Mouse (Mus musculus) lung, postnatal 0 days (tissue): ENCODE results near the gene Rho. TPM values are rescaled to one million over a fixed set of nuclear protein-coding genes. Genes with fewer than 3 reads are reported as not detected.
A peak's percentile ranks its signal among the peaks of the same experiment; 100 is the strongest.

Source experiments
- ATAC-seq: fragments of 200-750 bp; cut with Nextera tagmentation; 2 replicates; pipeline ENCODE4 v1.8.0; 2017; ENCODE audit warnings: moderate library complexity
- DNase-seq: peaks from one replicate; pipeline ENCODE4 v3.0.0-alpha.2; 2016; ENCODE audit warnings: low spot score
- H3K27ac ChIP-seq: fragments of 300-500 bp; sonication (generic); 2 replicates; pipeline ENCODE4 v1.5.1; 2014; ENCODE audit warnings: antibody characterized with exemption, mild to moderate bottlenecking, low read length, mixed read lengths
- H3K27me3 ChIP-seq: fragments of 300-500 bp; sonication (generic); replicated peaks from 2 replicates; pipeline ENCODE4 v1.6.1; 2014; ENCODE audit warnings: low read length, mixed read lengths; ENCODE audit not compliant: insufficient read depth
- H3K36me3 ChIP-seq: fragments of 300-500 bp; sonication (generic); 2 replicates; pipeline ENCODE4 v1.6.1; 2014; ENCODE audit warnings: low read length, mixed read lengths; ENCODE audit not compliant: insufficient read depth
- H3K4me1 ChIP-seq: fragments of 300-500 bp; sonication (generic); 2 replicates; pipeline ENCODE4 v1.6.1; 2014; ENCODE audit warnings: antibody characterized with exemption, low read depth, low read length, mixed read lengths; ENCODE audit not compliant: insufficient read depth
- H3K4me2 ChIP-seq: fragments of 300-500 bp; sonication (generic); replicated peaks from 2 replicates; pipeline ENCODE4 v1.6.1; 2014; ENCODE audit warnings: low read depth, mild to moderate bottlenecking, low read length, moderate library complexity, mixed read lengths
- H3K4me3 ChIP-seq: fragments of 300-500 bp; sonication (generic); 2 replicates; pipeline ENCODE4 v1.5.1; 2014; ENCODE audit warnings: low read depth, low read length
- H3K9ac ChIP-seq: fragments of 300-500 bp; sonication (generic); replicated peaks from 2 replicates; pipeline ENCODE4 v1.6.1; 2014; ENCODE audit warnings: low read depth, mild to moderate bottlenecking
- H3K9me3 ChIP-seq: fragments of 300-500 bp; sonication (generic); 2 replicates; pipeline ENCODE4 v1.6.1; 2016; ENCODE audit warnings: low read length, mixed read lengths
- CTCF ChIP-seq: IDR thresholded peaks from 2 replicates; pipeline ENCODE4 v1.5.1; 2016; ENCODE audit warnings: antibody characterized with exemption, mild to moderate bottlenecking
- EP300 ChIP-seq: IDR thresholded peaks from 2 replicates; pipeline ENCODE4 v1.6.1; 2016; ENCODE audit warnings: antibody characterized with exemption, mild to moderate bottlenecking, control low read depth
- WGBS: fragments of 180-500 bp; shearing (Covaris S2); extraction: QIAGEN DNeasy Blood & Tissue Kit; methylation state at CpG from one replicate; pipeline ENCODE4 v1.1.7; 2014; 5-methylcytosine and 5-hydroxymethylcytosine counted together
- polyA plus RNA-seq: library from polyadenylated mRNA; unstranded; fragments of >200 nt; fragmentation: Nextera tagmentation; extraction: Ambion mirVana; gene quantifications from 2 replicates; pipeline ENCODE4 v1.2.1, GENCODE M21; 2015

Rho gene
- polyA plus RNA-seq, 1 experiment from 2014 or later = 0.04 TPM

DNA sequence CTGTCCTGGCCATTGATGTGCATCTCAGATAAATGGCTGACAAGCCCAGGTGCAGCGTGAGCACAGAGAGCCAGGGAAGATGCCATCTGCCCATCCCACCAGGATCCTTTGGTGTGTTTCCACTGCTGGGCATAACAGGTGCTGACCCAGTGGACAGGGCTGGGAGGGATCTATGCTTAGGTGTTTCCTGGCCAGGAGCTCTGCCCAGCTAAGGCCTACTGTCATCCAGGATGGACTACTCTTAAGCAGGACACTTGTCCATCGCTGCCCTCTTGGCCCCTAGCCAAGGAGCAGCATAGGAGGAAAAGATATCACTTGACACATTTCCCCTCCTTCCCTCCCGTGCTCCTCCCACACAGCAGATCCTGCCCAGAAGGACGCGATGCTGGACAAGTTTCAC is 14.9 kb upstream of the Rho start:
- ATAC-seq (no peak), DNase-seq (no peak)
- Histone ChIP-seq H3K4me2 (no peak overlapping the region), H3K27me3 (no peaks in the 10 kb centered on the region), H3K27ac (no peak overlapping the region), H3K9me3 (no peaks in the 10 kb centered on the region), H3K4me3 (no peak overlapping the region), H3K4me1 (no peaks in the 10 kb centered on the region), H3K36me3 (no peaks in the 10 kb centered on the region), H3K9ac (no peak overlapping the region)
- WGBS = 66% methylated on average over 5 of the region's 5 CpGs
- no peak for TF ChIP-seq CTCF
- no peak for TF ChIP-seq EP300

DNA sequence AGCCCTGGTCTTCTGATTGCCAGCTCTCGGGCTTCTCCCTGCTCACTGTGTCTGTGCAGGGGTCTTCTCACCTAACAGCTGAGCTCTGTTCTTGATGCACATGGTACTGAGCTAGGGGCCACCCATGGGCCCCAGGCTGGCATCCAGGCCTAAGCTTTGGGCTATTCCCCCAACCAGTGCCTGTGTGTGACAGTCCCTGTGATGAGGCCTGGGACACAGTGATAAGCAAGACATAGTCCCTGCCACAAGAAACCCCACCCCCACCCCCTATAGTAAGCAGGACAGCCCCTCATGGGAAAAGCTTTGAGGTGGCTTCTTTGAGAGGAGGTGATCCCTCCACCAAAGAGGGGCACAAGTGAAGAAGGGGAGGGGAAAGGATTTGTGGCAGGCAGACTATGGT is 12.9 kb upstream of the Rho start:
- DNase-seq (no peak), ATAC-seq (no peak)
- WGBS = 86% methylated on average over 1 of the region's 1 CpGs
- Histone ChIP-seq H3K4me3 (no peak overlapping the region), H3K27me3 (no peaks in the 10 kb centered on the region), H3K4me1 (no peaks in the 10 kb centered on the region), H3K9me3 (no peaks in the 10 kb centered on the region), H3K4me2 (no peak overlapping the region), H3K36me3 (no peaks in the 10 kb centered on the region), H3K9ac (no peak overlapping the region), H3K27ac (no peak overlapping the region)
- no peak for TF ChIP-seq EP300
- no peak for TF ChIP-seq CTCF

DNA sequence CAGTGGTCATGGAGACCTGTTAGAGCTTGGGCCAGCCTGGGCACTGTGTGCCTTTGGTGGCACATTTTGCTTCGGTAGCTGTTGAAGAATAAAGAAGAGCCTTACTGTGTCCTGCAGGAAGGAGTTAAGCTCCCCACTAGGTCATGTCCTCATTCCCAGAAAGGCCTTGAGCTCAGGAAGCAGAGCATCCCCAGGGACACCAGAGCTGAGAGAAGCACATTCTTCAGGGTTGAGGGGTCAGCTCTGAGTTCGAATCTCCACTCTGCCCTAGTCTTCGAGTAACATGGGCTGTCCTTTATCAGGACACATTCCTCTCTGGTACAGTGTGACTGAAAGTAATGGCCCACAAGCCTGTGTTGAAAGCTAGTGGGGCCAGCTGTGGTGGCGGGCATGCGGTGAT is 11.7 kb upstream of the Rho start:
- Histone ChIP-seq H3K9me3 (no peaks in the 10 kb centered on the region), H3K4me1 (peaks cover 4% of the 10 kb centered on the region; the same call in 1 of the 2 replicates), H3K4me2 (no peak overlapping the region), H3K9ac (no peak overlapping the region), H3K36me3 (no peaks in the 10 kb centered on the region), H3K27me3 (no peaks in the 10 kb centered on the region), H3K27ac (no peak overlapping the region), H3K4me3 (no peak overlapping the region)
- ATAC-seq = no peak
- no peak for TF ChIP-seq CTCF
- TF ChIP-seq EP300 = no peak
- 89% methylated on average over 5 of the region's 5 CpGs for WGBS
- no peak for DNase-seq

DNA sequence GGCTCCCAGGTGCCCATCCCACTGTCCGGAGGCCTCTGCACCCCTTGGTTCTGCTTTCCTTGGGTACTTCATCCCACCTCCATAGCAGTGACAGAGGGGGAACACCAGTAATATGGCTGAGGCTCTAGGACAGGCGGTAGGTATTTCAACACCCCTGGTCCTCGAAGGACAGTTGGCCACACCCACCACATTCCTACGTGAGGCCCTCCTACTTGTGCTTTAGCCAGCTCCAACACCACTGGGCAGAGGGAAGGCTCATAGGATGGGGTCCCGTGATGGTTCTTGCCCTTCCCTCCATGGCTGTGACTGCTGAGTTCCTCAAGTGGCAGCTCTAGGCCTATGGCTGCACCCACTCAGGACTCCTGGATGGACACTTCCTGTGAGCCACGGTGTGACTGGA is 6.7 kb upstream of the Rho start:
- Histone ChIP-seq H3K36me3 (no peaks in the 10 kb centered on the region), H3K4me2 (no peak overlapping the region), H3K9me3 (no peaks in the 10 kb centered on the region), H3K27ac (no peak overlapping the region), H3K4me1 (peaks cover 10% of the 10 kb centered on the region; the same call in 1 of the 2 replicates), H3K9ac (no peak overlapping the region), H3K4me3 (no peak overlapping the region), H3K27me3 (no peaks in the 10 kb centered on the region)
- DNase-seq (peak; percentile 86), ATAC-seq (peak; percentile 83)
- TF ChIP-seq CTCF = no peak
- no peak for TF ChIP-seq EP300
- 31% methylated on average over 6 of the region's 6 CpGs for WGBS

DNA sequence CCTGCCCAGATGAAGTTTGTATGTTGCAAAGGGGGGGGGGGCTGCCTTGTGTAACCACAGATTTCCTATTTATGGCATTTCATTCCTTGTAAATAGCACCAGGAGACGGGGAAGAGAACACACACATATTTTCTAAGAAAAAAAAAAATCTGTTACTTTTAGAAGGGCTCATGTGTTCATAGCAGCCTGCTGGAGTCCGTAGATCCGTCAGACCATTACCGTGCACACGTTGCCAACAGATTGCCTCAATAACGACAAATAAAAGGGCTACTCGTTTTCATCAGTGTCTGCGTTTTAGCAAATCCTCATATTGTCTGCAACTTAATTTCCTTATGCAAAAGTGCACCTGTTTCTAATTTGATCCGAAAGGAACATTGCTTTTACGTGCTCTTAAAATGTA is 5.1 kb upstream of the Rho start:
- WGBS = 67% methylated on average over 10 of the region's 10 CpGs
- H3K9me3 ChIP-seq = no peaks in the 10 kb centered on the region

DNA sequence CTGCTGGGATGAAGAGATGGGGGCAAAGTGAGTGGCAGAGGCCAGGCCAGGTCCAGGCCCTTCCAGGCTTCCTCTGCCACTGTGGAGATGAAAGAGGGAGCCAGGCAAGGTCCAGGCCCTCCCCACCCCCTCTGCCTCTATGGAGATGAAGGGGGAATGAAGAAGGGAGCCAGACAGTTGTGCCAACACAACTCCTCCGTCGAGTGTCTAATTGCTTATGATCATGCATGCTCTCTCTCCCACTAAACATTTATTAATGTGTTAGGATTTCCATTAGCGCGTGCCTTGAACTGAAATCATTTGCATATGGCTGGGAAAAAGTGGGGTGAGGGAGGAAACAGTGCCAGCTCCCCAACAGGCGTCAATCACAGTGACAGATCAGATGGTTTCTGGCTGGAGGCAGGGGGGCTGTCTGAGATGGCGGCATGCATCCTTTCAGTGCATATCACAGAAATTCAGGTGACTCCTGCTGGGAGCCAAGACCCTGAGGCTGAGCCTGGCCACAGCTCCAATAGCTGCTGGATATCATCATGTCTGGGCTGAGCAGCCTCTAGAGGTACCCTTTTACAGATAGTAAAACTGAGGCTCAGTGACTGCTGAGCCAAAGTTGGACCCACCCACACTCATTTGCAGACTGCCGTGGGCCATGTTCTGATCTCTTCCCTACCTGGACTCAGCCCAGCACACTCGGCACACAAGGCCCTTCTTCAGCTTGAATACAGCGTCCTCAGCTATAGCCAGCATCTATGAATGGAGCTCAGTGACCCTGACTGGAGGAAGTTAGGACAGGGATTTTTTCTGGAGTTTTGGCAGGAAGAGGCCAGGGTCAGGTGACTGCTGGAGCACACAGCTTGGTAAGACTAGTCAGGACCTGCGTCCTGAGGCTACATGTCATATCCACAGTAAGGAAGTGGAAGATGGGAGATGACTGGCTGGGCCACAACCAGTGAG is 4.0 kb upstream of the Rho start:
- no peak overlapping the region for H3K27ac ChIP-seq
- ATAC-seq (no peak), DNase-seq (no peak)
- H3K4me2 ChIP-seq = no peak overlapping the region
- H3K9ac ChIP-seq = no peak overlapping the region
- H3K4me3 ChIP-seq = no peak overlapping the region
- TF ChIP-seq EP300 = no peak
- TF ChIP-seq CTCF = no peak
- peaks cover 10% of the 10 kb centered on the region; the same call in 1 of the 2 replicates for H3K4me1 ChIP-seq
- H3K36me3 ChIP-seq = no peaks in the 10 kb centered on the region
- WGBS = 76% methylated on average over 10 of the region's 10 CpGs
- H3K27me3 ChIP-seq = no peaks in the 10 kb centered on the region
- no peaks in the 10 kb centered on the region for H3K9me3 ChIP-seq

More for the DNA sequence above, 5.1 kb upstream of the Rho start:
- peak overlapping the region; percentile 74 for H3K27ac ChIP-seq
- H3K27me3 ChIP-seq = no peaks in the 10 kb centered on the region
- TF ChIP-seq EP300 = no peak
- no peak overlapping the region for H3K4me3 ChIP-seq
- peaks cover 10% of the 10 kb centered on the region; the same call in 1 of the 2 replicates for H3K4me1 ChIP-seq
- ATAC-seq (peak; percentile 39), DNase-seq (peak; percentile 83)
- H3K4me2 ChIP-seq = no peak overlapping the region
- no peaks in the 10 kb centered on the region for H3K36me3 ChIP-seq
- H3K9ac ChIP-seq = no peak overlapping the region
